Mouse (Mus musculus): ENCODE data around the gene Vstm2l.

- no peak for TF ChIP-seq CTCF (IDR thresholded peaks at IDR 0.05; ENCODE audit: low read depth)
- no peak for TF ChIP-seq EP300 (IDR thresholded peaks at IDR 0.05; ENCODE audit: low read depth)
Measured at GRCm38 (mm10) chr2:157877967-157878366, 36.5 kb upstream of the Vstm2l start.

Measured in heart, postnatal 0 days (tissue).